Mouse (Mus musculus): ENCODE data around the gene Olfr715b.
"Not testable (repeated sequence)": the region's sequence is repeated elsewhere in the genome, so short reads cannot be mapped to it uniquely, and the experiment has no call there.

Gene Olfr715b

GRCm38 (mm10) chr7:107110269-107110668 is at the start of gene Olfr715b:
Gene Olfr715b, minus strand, starts transcription at chr7:107110369.
- not testable (repeated sequence) for DNase-seq (ENCODE audit: low spot score)

GRCm38 (mm10) chr7:107138027-107138426 is 27.9 kb upstream of the Olfr715b start, which contains the start of gene Olfr716:
Gene Olfr716, plus strand, starts transcription at chr7:107138327.
- not testable (repeated sequence) for DNase-seq (ENCODE audit: low spot score)

- not testable (repeated sequence) for DNase-seq (ENCODE audit: low spot score)
These were observed 20.8 kb upstream of the Olfr715b start, which contains the start of gene Olfr715 for GRCm38 (mm10) chr7:107130983-107131382. Gene Olfr715, minus strand, starts transcription at chr7:107131083.

- DNase-seq (ENCODE audit: low spot score) = no peak
These were observed 17.2 kb downstream of the Olfr715b start, which contains the start of gene Olfr17 for GRCm38 (mm10) chr7:107092920-107093319. Gene Olfr17, plus strand, starts transcription at chr7:107093220.

- no peak for DNase-seq (ENCODE audit: low spot score)
These were observed 39.5 kb downstream of the Olfr715b start, which contains the start of gene Olfr714 for GRCm38 (mm10) chr7:107070681-107071080. Gene Olfr714, plus strand, starts transcription at chr7:107070981.
